Mouse (Mus musculus): ENCODE data around the gene Cfap73. TPM values are rescaled to one million over a fixed set of nuclear protein-coding genes. Genes with fewer than 3 reads are reported as not detected.

Gene Cfap73
- polyA plus RNA-seq, 1 experiment from 2014 or later: 1.0 TPM

DNA sequence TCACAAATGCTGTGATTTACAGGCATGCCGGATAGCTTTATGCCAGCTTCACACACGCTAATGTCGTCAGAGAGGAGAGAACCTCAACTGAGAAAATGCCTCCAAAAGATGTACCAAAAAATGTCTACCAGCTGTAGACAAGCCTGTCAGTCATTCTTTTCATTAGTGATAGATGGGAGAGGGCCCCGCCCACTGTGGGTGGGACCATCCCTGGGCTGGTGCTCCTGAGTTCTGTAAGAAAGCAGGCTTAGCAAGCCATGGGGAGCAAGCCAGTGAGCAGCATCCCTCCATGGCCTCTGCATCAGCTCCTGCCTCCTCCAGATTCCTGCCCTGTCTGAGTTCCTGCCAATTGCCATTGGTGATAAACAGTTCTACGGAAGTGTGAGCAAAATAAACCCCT lies 1.6 kb upstream of the Cfap73 start:
- Histone ChIP-seq H3K36me3 (ENCODE audit: control insufficient read depth, insufficient read depth, low read length) (no peaks in the 10 kb centered on the region), H3K4me3 (ENCODE audit: low read depth, low read length) (no peak overlapping the region), H3K27ac (replicated peaks; ENCODE audit: low read depth, low read length) (no peak overlapping the region), H3K4me1 (ENCODE audit: control insufficient read depth, insufficient read depth, low read length) (no peaks in the 10 kb centered on the region), H3K4me2 (ENCODE audit: low read depth, low read length) (no peak overlapping the region), H3K27me3 (replicated peaks; ENCODE audit: control insufficient read depth, insufficient read depth, low read length) (0 out of 2 replicates have a peak, but pooled peaks cover 3% of the 10 kb centered on the region), H3K9ac (ENCODE audit: low read depth, low read length) (no peak overlapping the region), H3K9me3 (ENCODE audit: control insufficient read depth, low read length) (peaks cover 6% of the 10 kb centered on the region; the same call in 1 of the 2 replicates)
- 86% methylated on average over 5 of the region's 5 CpGs for WGBS
- ATAC-seq (ENCODE audit: low read depth) (no peak), DNase-seq (ENCODE audit: low spot score) (no peak)

- WGBS: 41% methylated on average over 5 of the region's 5 CpGs
- Histone ChIP-seq H3K36me3 (ENCODE audit: control insufficient read depth, insufficient read depth, low read length) (no peaks in the 10 kb centered on the region), H3K27me3 (replicated peaks; ENCODE audit: control insufficient read depth, insufficient read depth, low read length) (peaks cover 11% of the 10 kb centered on the region), H3K4me1 (ENCODE audit: control insufficient read depth, insufficient read depth, low read length) (no peaks in the 10 kb centered on the region), H3K4me2 (ENCODE audit: low read depth, low read length) (no peak overlapping the region), H3K9ac (ENCODE audit: low read depth, low read length) (no peak overlapping the region), H3K27ac (replicated peaks; ENCODE audit: low read depth, low read length) (no peak overlapping the region), H3K9me3 (ENCODE audit: control insufficient read depth, low read length) (peaks cover 6% of the 10 kb centered on the region; the same call in 1 of the 2 replicates), H3K4me3 (ENCODE audit: low read depth, low read length) (no peak overlapping the region)
- DNase-seq (ENCODE audit: low spot score) (no peak), ATAC-seq (ENCODE audit: low read depth) (no peak)
These were observed 825 bp upstream of the Cfap73 start for GRCm38 (mm10) chr5:120634860-120635259.

DNA sequence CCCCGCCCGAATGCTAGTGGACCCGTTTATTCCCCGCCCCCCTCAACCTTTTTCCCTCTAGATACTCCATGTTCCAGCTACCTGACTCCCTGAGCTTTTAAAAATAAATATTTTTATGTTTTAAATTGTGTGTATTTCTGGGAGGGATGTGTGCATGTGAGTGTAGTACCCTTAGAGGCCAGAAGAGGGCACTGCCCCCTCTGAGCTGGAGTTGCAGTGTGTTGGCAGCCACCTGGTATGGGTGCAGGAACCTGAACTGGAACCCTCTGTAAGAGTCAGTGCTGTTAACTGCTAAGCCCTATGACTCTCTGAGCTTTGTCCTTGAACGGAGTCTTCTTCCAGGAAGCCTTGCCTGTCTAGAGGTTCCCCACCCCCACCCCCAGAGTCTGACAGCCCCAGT lies 2.1 kb downstream of the Cfap73 start:
- Histone ChIP-seq H3K4me2 (ENCODE audit: low read depth, low read length) (no peak overlapping the region), H3K9me3 (ENCODE audit: control insufficient read depth, low read length) (peaks cover 6% of the 10 kb centered on the region; the same call in 1 of the 2 replicates), H3K27ac (replicated peaks; ENCODE audit: low read depth, low read length) (no peak overlapping the region), H3K36me3 (ENCODE audit: control insufficient read depth, insufficient read depth, low read length) (peaks cover 15% of the 10 kb centered on the region), H3K4me3 (ENCODE audit: low read depth, low read length) (no peak overlapping the region), H3K4me1 (ENCODE audit: control insufficient read depth, insufficient read depth, low read length) (no peaks in the 10 kb centered on the region), H3K9ac (ENCODE audit: low read depth, low read length) (no peak overlapping the region), H3K27me3 (replicated peaks; ENCODE audit: control insufficient read depth, insufficient read depth, low read length) (peaks cover 14% of the 10 kb centered on the region)
- ATAC-seq (ENCODE audit: low read depth): no peak
- 87% methylated on average over 5 of the region's 5 CpGs for WGBS
- DNase-seq (ENCODE audit: low spot score): no peak

DNA sequence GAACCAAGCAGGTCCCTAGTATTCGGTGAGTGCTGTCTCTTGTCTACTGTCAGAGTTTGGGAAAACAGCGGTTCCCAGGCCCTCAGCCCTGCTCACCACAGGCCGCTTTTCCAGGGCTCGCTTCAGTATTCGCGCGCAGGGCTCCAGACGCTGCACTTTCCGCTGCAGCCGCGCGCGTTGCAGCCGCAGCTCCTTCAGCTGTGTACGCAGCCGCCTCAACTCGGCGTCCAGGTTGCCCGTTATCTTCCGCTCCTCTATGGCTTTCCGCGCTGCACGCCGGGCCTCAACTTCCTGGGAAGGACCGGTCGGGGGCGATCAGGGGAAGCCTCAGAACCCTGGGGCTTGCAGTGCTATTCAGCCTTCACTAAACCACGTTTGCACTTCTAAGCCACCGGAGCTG lies 2.9 kb downstream of the Cfap73 start:
- Histone ChIP-seq H3K27ac (replicated peaks; ENCODE audit: low read depth, low read length) (no peak overlapping the region), H3K4me1 (ENCODE audit: control insufficient read depth, insufficient read depth, low read length) (no peaks in the 10 kb centered on the region), H3K4me3 (ENCODE audit: low read depth, low read length) (peak overlapping the region; percentile 16), H3K4me2 (ENCODE audit: low read depth, low read length) (peak overlapping the region; percentile 43), H3K36me3 (ENCODE audit: control insufficient read depth, insufficient read depth, low read length) (peaks cover 19% of the 10 kb centered on the region), H3K9ac (ENCODE audit: low read depth, low read length) (peak overlapping the region; percentile 51; the same call in 1 of the 2 replicates), H3K9me3 (ENCODE audit: control insufficient read depth, low read length) (peaks cover 6% of the 10 kb centered on the region; the same call in 1 of the 2 replicates), H3K27me3 (replicated peaks; ENCODE audit: control insufficient read depth, insufficient read depth, low read length) (peaks cover 14% of the 10 kb centered on the region)
- ATAC-seq (ENCODE audit: low read depth): no peak
- 9% methylated on average over 28 of the region's 29 CpGs for WGBS
- DNase-seq (ENCODE audit: low spot score): no peak

DNA sequence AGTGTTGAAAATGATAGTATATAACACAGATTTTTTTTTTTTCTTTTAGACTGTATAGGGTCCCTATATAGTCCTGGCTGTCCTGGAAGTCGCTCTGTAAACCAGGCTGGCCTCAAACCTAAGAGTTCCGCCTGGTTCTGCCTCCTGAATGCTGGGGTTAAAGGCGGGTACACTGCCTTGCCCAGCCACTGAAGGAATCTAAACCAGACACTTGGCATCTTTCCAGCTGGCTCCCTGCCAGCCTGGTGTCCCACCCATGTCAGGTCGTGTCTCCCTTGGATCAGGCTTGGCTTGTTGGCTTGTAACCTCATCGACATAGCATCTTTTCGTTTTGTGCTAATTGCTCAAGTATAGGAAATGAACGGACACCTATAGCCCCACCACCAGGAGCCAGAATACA lies 5.4 kb downstream of the Cfap73 start:
- DNase-seq (ENCODE audit: low spot score): peak; percentile 53

DNA sequence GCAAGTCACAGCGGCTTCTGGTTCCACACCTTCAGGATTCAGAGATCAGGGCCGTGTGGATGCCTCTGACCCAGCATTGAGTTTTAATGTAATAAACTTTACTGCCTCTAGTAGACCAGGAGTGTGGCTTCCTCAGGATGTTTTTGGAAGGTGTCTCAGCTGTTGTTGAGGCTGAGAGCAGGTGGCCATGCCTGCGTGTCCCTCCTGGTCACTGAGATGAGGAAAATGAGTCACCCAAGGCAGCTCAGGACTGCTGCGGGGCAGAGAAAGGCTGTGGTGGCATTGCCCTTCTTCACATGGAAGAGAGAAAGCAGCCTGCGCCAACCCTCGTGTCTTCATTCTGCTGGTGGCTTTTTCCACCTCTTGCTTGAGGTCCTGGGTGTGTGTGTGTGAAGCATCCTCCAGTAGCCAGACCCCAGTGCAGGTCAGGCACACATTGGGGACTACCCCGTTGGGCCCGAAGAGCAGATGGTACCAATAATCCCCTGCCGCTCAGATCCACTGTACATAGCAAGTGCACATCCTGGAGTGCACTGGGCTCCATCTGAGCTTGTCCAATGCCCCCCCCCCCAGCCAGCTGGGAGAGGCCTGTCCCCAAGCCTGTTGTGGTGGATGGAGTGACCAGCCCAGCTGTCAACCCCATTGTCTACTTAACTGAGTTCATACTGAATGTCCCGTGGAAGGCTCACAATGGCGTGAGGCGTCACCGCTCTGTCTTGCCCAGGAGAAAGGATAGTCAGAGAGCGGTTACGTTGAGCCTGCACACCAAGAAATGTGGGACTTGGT lies 6.3 kb downstream of the Cfap73 start:
- DNase-seq (ENCODE audit: low spot score) (peak; percentile 42), ATAC-seq (ENCODE audit: low read depth) (peak; percentile 34; the same call in 1 of the 2 replicates)
- H3K36me3 ChIP-seq (ENCODE audit: control insufficient read depth, insufficient read depth, low read length): peaks cover 53% of the 10 kb centered on the region

More for the DNA sequence above, 5.4 kb downstream of the Cfap73 start:
- Histone ChIP-seq H3K27me3 (replicated peaks; ENCODE audit: control insufficient read depth, insufficient read depth, low read length) (peaks cover 14% of the 10 kb centered on the region), H3K27ac (replicated peaks; ENCODE audit: low read depth, low read length) (no peak overlapping the region), H3K36me3 (ENCODE audit: control insufficient read depth, insufficient read depth, low read length) (peaks cover 44% of the 10 kb centered on the region), H3K9ac (ENCODE audit: low read depth, low read length) (no peak overlapping the region), H3K9me3 (ENCODE audit: control insufficient read depth, low read length) (peaks cover 6% of the 10 kb centered on the region; the same call in 1 of the 2 replicates), H3K4me3 (ENCODE audit: low read depth, low read length) (no peak overlapping the region), H3K4me1 (ENCODE audit: control insufficient read depth, insufficient read depth, low read length) (no peaks in the 10 kb centered on the region), H3K4me2 (ENCODE audit: low read depth, low read length) (no peak overlapping the region)
- 57% methylated on average over 7 of the region's 7 CpGs for WGBS
- no peak for ATAC-seq (ENCODE audit: low read depth)

DNA sequence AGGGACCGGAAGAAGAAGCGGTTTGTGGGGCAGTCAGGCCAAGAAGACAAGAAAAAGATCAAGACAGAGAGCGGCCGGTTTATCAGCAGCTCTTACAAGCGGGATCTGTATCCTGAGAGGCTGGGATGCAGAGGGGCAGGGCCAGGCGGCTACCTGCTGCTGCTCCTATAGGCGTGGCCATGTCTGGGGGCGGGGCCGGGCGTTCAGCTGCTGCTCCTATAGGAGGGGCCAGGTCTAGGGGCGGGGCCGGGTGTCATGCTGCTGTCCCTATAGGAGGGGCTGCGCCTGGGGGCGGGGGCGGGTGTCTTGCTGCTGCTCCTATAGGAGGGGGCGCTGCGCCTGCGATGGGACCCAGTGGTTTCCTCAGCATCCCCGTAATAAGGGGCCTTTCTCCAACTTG lies 7.6 kb downstream of the Cfap73 start:
- Histone ChIP-seq H3K9ac (ENCODE audit: low read depth, low read length) (no peak overlapping the region), H3K4me1 (ENCODE audit: control insufficient read depth, insufficient read depth, low read length) (no peaks in the 10 kb centered on the region), H3K4me2 (ENCODE audit: low read depth, low read length) (no peak overlapping the region), H3K27me3 (replicated peaks; ENCODE audit: control insufficient read depth, insufficient read depth, low read length) (peaks cover 14% of the 10 kb centered on the region), H3K9me3 (ENCODE audit: control insufficient read depth, low read length) (no peaks in the 10 kb centered on the region), H3K36me3 (ENCODE audit: control insufficient read depth, insufficient read depth, low read length) (peaks cover 65% of the 10 kb centered on the region), H3K27ac (replicated peaks; ENCODE audit: low read depth, low read length) (no peak overlapping the region), H3K4me3 (ENCODE audit: low read depth, low read length) (no peak overlapping the region)
- DNase-seq (ENCODE audit: low spot score) (peak; percentile 46), ATAC-seq (ENCODE audit: low read depth) (no peak)
- 47% methylated on average over 12 of the region's 19 CpGs for WGBS

More for the DNA sequence above, 6.3 kb downstream of the Cfap73 start:
- WGBS: 85% methylated on average over 15 of the region's 15 CpGs
- Histone ChIP-seq H3K27ac (replicated peaks; ENCODE audit: low read depth, low read length) (no peak overlapping the region), H3K27me3 (replicated peaks; ENCODE audit: control insufficient read depth, insufficient read depth, low read length) (peaks cover 14% of the 10 kb centered on the region), H3K4me3 (ENCODE audit: low read depth, low read length) (no peak overlapping the region), H3K4me1 (ENCODE audit: control insufficient read depth, insufficient read depth, low read length) (no peaks in the 10 kb centered on the region), H3K9ac (ENCODE audit: low read depth, low read length) (no peak overlapping the region), H3K9me3 (ENCODE audit: control insufficient read depth, low read length) (peaks cover 6% of the 10 kb centered on the region; the same call in 1 of the 2 replicates), H3K4me2 (ENCODE audit: low read depth, low read length) (no peak overlapping the region)

- Histone ChIP-seq H3K36me3 (ENCODE audit: control insufficient read depth, insufficient read depth, low read length) (peaks cover 84% of the 10 kb centered on the region), H3K9ac (ENCODE audit: low read depth, low read length) (no peak overlapping the region)
- no peak for ATAC-seq (ENCODE audit: low read depth)
These were observed 9.6 kb downstream of the Cfap73 start for GRCm38 (mm10) chr5:120624427-120624826.

More at GRCm38 (mm10) chr5:120624427-120624826, 9.6 kb downstream of the Cfap73 start:
- Histone ChIP-seq H3K4me3 (ENCODE audit: low read depth, low read length) (no peak overlapping the region), H3K27me3 (replicated peaks; ENCODE audit: control insufficient read depth, insufficient read depth, low read length) (0 out of 2 replicates have a peak, but pooled peaks cover 3% of the 10 kb centered on the region), H3K9me3 (ENCODE audit: control insufficient read depth, low read length) (no peaks in the 10 kb centered on the region), H3K27ac (replicated peaks; ENCODE audit: low read depth, low read length) (no peak overlapping the region), H3K4me2 (ENCODE audit: low read depth, low read length) (no peak overlapping the region), H3K4me1 (ENCODE audit: control insufficient read depth, insufficient read depth, low read length) (no peaks in the 10 kb centered on the region)
- DNase-seq (ENCODE audit: low spot score): no peak
- 93% methylated on average over 10 of the region's 10 CpGs for WGBS
